Mouse (Mus musculus) ovary, adult 18-20 months (tissue): ENCODE results near the gene Dph5.
"Not testable (repeated sequence)": the region's sequence is repeated elsewhere in the genome, so short reads cannot be mapped to it uniquely, and the experiment has no call there.

ENCODE experiments used
- DNase-seq: peaks from one replicate; pipeline ENCODE4 v3.0.0; 2022; ENCODE audit warnings: low spot score, mixed read lengths

Dph5 gene

DNA sequence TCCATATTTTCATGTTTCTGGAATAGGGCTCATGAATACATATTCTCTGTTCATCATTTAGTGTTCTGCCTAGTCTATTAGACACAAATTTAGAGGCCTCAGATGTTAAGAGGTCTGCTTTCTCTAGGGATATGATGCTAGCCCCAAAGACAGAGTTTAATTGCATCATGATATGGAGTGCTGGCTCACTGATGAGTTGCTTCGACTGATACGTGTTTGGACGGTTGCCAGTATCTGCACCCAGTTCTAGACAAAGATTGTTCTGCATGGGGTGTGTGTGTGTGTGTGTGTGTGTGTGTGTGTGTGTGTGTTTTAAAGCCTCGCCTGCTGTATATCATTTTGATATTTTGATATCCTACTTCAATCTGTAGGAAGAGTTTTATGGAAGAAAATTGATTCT, 4.7 kb downstream of the Dph5 start:
- DNase-seq, result no peak

- DNase-seq, result no peak
These were observed 5.5 kb downstream of the Dph5 start for GRCm38 (mm10) chr3:115893166-115893565.

DNA sequence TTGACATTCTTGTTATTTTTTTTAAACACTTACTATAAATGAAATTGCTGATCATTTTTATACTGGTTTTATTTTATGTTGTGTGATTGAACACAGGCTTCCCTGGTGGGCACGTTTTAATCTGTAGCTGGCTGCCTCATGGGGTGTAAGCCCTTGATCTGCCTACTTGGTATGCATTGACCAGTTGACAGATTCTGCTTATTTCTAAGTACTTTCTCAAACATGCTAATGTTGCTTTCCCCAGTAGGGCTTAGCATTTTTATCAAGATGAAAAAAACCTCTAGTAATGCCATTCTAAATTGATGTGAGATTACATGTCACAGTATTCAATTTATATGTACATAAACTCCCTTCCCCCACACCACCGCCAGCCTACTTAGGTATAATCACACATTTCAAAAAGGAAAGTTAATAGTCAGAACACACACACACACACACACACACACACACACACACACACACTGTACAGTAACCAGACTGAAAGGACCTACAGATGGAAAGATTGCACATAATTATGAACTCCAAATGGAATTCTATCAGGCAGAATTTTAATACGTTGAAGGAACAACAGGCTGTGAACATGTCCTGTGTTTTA, 10.8 kb downstream of the Dph5 start:
- no peak for DNase-seq

DNA sequence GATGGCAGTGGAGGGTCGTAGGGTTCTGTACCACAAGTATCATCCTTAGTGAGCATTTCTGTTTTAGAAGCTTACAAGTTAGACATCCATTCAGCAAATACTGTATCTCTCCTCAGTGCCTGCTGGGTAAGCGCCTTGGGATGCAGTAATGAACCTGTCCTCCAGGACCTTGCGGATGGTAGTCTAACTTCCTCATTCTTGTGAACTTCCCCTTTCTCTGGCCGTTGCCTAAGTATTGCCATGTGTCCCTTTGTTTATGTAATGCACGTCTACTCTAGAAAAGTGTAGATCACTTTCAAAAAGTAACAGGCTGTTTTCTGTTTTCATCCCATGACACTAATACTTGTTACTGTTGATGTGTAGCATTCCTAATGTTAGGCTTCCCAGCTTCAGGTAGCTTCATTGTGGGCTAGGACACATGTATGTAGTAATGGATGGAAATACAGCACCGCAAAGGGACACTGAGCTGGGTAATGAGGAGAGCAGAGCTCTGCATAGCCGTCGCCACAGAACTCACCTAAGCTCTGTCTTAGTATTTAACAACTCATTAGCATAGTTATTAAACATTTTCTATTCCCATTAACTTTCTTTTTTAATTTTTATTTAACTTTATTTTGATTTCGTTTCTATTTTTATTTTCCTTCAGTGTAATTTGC, 14.8 kb downstream of the Dph5 start:
- no peak for DNase-seq

DNA sequence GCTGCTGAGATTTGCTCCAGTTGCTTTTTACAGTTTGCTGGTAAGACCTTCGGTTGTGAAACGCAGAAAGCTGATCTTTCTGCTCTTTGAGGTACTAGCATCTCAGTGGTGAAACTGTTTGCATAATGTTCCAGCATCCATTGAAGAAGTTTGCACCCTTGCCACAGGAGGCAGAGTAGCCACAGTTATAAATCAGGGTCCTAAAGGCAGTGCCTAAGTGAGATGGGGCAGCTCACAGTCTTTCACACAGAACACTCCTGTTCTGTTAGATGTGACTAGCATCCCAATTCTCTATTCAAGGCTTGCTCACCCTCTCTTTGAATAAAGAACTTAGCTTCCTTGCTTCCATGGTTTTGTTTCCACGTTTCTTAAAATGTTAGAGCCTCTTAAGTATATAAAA, 17.4 kb downstream of the Dph5 start:
- no peak for DNase-seq

- no peak for DNase-seq
These were observed 17.9 kb downstream of the Dph5 start for GRCm38 (mm10) chr3:115905567-115905966.

DNA sequence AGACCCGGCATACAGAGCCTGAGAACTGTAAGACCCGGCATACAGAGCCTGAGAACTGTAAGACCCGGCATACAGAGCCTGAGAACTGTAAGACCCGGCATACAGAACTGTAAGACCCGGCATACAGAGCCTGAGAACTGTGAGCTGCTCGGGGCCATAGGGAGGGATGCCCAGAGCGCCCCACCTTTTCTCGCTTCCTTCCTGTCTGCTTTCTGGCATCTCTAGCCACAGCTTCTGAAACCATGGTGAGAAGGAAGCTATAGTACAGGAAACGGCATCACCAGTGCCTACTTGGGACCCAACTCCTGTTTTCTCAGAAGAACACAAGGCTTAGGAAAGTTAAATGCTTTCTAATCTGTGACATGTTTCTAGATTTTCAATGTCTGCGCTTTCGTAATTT, 19.8 kb downstream of the Dph5 start:
- DNase-seq, result not testable (repeated sequence)

- no peak for DNase-seq
These were observed 37.0 kb downstream of the Dph5 start for GRCm38 (mm10) chr3:115924401-115925190.

DNA sequence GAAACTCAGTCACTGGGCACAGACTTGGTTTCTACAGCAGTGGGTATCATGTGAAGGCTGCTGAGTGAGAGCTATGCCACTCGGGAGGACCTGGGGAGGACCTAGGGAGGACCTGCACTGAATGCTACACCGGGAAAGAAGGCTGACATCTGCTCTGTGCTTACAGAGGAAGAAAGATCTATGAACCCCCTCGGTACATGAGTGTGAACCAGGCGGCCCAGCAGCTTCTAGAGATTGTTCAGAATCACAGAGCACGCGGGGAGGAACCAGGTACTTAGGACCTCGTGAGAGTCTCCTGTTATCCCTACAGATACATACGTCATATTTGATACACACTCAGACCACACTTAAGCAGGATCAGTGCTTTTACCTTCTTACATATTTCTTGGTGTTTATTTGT, 38.9 kb downstream of the Dph5 start:
- no peak for DNase-seq

DNA sequence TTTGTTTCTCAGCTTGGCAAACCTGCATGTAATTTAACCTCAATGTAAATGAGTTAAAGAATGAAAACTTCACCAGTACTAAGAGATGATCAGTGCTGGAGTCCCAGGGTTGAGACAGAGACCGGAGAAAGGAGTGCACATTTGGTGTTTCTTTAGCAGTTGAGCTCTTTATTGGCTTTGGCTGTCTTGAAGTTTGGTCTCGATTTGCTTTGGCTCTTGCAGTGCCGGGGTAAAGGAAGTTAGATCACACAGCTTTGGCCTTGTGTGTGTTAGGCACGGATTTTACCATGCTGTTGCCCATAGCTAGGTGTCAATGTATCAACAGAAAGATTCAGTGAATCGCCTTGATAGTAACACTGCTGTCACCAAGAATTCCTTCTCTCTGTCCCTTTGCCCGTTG, 44.1 kb downstream of the Dph5 start:
- DNase-seq, result no peak

DNA sequence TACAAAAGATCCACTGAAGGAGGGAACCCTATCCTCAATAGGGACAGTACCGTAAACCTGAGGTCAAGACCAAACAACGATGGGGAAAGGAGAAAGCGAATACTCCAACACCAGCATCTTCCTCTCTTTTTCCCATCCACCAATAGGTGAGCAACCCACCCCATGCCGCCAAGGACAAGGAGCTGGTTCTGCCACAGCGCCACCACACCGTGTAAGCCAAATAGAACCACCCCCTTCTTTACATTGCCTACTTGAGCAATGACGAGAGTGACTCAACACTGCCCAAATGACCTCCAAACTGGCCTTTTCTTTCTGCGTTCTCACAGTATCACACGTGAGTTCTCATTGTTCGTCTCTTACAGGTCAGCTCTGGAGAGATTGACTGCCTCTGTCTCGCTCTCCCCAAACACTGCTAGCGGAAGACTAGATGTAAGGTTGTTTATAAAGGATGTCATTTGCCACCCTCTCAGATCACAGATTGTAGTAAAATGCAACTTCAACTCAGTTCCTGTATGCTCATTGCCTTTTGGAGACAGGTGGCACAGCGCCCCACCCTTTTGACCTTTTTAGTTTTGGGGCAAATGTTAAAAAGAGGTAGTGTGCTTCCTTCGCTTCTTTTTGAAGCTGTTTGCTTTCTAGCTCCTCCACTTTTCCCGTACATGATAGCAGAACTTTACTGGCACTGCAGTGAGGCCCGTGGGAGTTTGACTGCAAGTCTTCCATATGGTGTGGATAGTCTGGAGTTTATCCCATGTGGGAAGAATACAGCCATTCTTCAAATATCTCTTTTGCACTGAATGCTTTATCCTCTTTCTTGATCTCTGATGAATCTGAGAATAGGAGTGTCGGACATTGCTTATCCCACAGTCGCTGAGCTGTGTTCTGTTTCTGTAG, 45.9 kb downstream of the Dph5 start:
- DNase-seq, result no peak

DNA sequence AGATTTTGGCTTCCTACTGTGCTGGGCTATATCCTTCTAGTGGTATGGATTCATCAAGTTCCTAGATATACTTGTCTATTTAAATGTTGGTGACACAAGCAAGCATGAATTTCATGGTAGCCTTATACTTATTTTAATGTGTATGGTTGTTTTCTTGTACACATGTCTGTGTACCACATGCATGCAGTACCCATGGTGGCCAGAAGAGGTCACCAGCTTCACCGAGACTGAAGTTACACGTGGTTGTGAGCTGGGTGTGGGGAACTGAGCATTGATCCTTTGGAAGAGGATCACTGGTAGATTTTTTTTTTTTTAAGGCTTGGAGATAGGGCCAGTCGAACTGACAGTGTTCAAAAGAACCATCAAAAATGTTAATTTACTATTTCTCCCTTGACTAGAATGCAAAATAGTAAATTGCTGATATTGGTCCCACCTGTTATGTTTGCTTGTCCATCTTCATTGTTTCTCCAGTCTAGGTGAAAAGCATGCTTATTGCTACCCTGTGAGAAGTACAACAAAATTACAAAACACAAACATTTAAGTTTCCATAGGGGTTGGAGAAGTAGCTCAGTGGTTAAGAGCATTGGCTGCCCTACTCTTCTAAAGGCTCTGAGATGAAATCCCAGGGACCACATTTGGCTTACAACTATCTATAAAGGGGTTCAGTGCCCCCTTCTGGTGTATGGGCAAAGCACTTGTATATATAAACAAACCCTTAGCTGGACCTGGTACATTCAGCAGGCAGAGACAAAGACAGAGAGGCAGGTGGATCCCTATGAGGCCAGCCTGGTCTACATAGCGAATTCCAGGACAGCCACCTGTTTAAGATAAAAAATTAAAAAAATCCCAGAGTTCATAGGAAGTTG, 49.3 kb downstream of the Dph5 start:
- no peak for DNase-seq

DNA sequence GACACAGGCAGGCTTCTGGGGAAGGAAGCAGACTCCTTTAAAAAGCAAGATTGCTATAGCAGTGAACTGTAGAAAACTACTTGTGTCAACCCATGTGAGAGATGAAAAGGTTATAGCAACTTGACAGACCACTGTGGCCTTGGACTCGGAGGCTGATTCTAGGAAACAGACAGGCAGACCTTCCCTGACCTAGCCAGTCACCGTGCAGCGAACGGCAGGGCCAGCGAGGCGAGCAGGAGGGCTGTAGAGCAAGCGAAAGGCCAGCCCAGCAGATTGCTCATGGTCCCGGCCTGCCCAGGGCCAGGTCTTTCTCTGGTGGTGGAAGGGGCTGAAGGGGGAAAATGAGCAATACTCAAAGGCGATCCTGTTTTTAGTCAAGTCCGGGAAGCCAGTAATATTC, 50.2 kb downstream of the Dph5 start:
- peak; percentile 40 for DNase-seq

GRCm38 (mm10) chr3:115940510-115940909, 52.9 kb downstream of the Dph5 start:
- DNase-seq, result no peak

GRCm38 (mm10) chr3:115941464-115941863, 53.8 kb downstream of the Dph5 start:
- no peak for DNase-seq

DNA sequence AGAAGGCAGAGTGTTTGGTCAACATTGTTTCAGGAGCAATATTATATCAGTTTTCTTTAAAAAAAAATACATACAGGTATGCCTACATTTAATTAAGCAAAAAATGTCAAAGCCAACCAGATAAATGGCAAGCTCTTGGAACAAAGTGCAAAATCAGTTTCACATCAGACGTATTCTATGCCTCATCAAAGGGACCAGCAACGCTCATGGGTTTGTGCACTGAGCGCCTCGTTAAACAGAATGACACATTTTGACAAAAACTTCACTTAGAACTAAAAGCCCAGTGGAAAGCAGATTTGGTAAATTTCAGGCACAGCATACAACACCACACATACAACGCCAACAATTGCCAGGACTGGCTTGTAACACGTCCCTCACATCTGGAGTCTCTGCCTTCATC, 56.7 kb downstream of the Dph5 start:
- no peak for DNase-seq

- no peak for DNase-seq
These were observed 58.6 kb downstream of the Dph5 start for GRCm38 (mm10) chr3:115946272-115946671.

DNA sequence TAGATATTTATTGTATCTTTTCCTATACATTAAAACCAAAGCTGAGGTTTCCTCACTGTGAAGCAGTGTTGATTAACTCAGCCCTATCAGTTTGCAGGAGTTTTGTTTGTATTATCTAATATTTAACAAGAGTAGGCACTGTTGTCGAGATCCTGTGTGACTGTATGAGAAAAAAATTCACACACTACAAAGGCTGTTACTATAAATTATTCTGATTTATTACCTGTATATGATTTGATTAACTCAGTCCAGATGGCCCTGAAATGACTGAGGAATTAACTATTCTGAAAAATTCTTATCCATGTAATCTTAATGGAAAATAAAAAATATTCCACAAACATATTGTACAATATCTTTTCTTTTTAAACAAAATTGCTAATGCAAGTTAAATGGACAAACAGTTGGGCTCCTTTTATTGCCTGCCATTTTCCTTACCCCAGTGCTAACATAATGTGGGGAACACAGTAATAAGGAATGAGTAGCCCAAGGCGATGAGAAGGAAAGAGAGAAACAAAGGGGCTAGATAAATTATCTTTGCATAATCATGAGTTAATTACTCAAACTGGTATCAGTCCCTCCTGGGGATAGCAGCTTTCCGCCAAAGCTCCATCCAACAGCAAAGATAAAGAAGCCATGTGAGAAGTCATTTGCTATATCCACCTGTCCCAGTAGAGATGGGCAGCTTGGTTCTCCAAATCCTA, 61.7 kb downstream of the Dph5 start:
- no peak for DNase-seq

- DNase-seq, result no peak
These were observed 62.6 kb downstream of the Dph5 start for GRCm38 (mm10) chr3:115949921-115950877.

DNA sequence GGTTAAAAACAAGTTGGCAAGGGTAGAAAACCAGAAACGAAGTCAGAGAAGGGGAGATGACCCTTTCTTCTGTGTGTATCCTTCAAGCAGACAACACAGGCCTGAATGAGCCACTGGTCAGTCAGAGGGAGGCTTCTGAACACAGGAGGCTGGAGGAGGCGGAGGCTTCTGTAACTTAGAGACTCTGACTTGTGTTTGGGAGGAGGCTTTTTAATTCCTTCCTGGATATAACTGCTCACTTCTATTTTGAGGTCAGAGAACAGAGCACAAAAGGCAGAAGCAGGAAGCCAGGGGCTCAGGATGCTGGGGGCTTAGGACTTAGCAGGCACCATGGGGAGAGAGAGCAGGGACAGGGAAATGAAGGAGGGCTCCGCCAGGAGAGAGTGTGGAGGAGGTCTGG, 63.6 kb downstream of the Dph5 start:
- no peak for DNase-seq
